Mouse (Mus musculus) limb, embryonic 15.5 days (tissue): ENCODE data around the gene Aco2. TPM values are rescaled to one million over a fixed set of nuclear protein-coding genes. Genes with fewer than 3 reads are reported as not detected.

Experiments used
- ATAC-seq: fragments of 200-750 bp; cut with Nextera tagmentation; 2 replicates; pipeline ENCODE4 v1.8.0; 2017; ENCODE audit warnings: low read depth, moderate TSS enrichment; ENCODE audit not compliant: insufficient number of reproducible peaks, low FRiP score, low TSS enrichment
- H3K27ac ChIP-seq: fragments of 300-500 bp; sonication (generic); 2 replicates; pipeline ENCODE4 v1.5.1; 2015; ENCODE audit warnings: moderate library complexity, mild to moderate bottlenecking, inconsistent platforms
- H3K27me3 ChIP-seq: fragments of 300-500 bp; sonication (generic); 2 replicates; pipeline ENCODE4 v1.6.1; 2015; ENCODE audit warnings: inconsistent platforms
- H3K36me3 ChIP-seq: fragments of 300-500 bp; sonication (generic); 2 replicates; pipeline ENCODE4 v1.6.1; 2015; ENCODE audit warnings: inconsistent platforms
- H3K4me1 ChIP-seq: fragments of 300-500 bp; sonication (generic); 2 replicates; pipeline ENCODE4 v1.6.1; 2015; ENCODE audit warnings: inconsistent platforms
- H3K4me2 ChIP-seq: fragments of 300-500 bp; sonication (generic); 2 replicates; pipeline ENCODE4 v1.6.1; 2015; ENCODE audit warnings: mild to moderate bottlenecking, inconsistent platforms
- H3K4me3 ChIP-seq: fragments of 300-500 bp; sonication (generic); 2 replicates; pipeline ENCODE4 v1.5.1; 2015; ENCODE audit warnings: mild to moderate bottlenecking, inconsistent platforms
- H3K9ac ChIP-seq: fragments of 300-500 bp; sonication (generic); 2 replicates; pipeline ENCODE4 v1.6.1; 2015; ENCODE audit warnings: inconsistent platforms
- H3K9me3 ChIP-seq: fragments of 300-500 bp; sonication (generic); 2 replicates; pipeline ENCODE4 v1.6.1; 2016; ENCODE audit warnings: inconsistent platforms
- WGBS: fragments of 180-500 bp; shearing (Covaris S2); methylation state at CpG from one replicate; pipeline ENCODE4 v1.1.7; 2015; 5-methylcytosine and 5-hydroxymethylcytosine counted together
- polyA plus RNA-seq: library from polyadenylated mRNA; unstranded; fragments of >200 nt; fragmentation: Nextera tagmentation; extraction: Ambion mirVana; gene quantifications from 2 replicates; pipeline ENCODE4 v1.2.1, GENCODE M21; 2015

Aco2 gene
- polyA plus RNA-seq, 1 experiment from 2014 or later = 144 TPM

GRCm38 (mm10) chr15:81932951-81933470, 60.9 kb downstream of the Aco2 start:
- ATAC-seq = no peak
- H3K27me3 ChIP-seq = no peaks in the 10 kb centered on the region
- H3K4me2 ChIP-seq = no peak overlapping the region
- H3K4me3 ChIP-seq = no peak overlapping the region
- no peaks in the 10 kb centered on the region for H3K9me3 ChIP-seq
- WGBS = 42% methylated on average over 12 of the region's 12 CpGs
- H3K9ac ChIP-seq = no peak overlapping the region
- no peak overlapping the region for H3K27ac ChIP-seq
- H3K36me3 ChIP-seq = no peaks in the 10 kb centered on the region
- peaks cover 22% of the 10 kb centered on the region for H3K4me1 ChIP-seq

DNA sequence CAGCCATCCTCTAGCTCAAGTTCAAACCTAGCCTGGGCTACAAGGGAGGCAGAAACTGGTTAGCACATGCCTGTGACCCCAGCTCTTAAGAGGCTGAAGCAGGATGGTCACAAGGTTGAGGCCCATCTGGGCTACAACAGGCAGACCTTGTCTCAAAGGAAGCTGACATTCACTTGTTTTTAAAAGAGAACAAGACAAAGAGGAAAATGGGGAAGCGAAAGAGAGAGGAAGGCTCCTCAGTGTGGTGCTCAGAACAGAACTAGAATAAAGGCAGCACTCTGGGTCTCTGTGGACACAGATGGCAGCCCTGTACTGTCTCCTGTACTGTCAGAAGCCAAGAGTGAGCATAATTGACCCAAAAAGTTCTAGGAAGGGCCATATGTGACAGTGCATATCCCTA, 61.9 kb downstream of the Aco2 start:
- Histone ChIP-seq H3K9ac (no peak overlapping the region), H3K4me3 (no peak overlapping the region), H3K4me2 (no peak overlapping the region), H3K27me3 (no peaks in the 10 kb centered on the region), H3K36me3 (no peaks in the 10 kb centered on the region), H3K27ac (no peak overlapping the region), H3K4me1 (peaks cover 24% of the 10 kb centered on the region), H3K9me3 (no peaks in the 10 kb centered on the region)
- ATAC-seq = no peak
- 96% methylated on average over 1 of the region's 1 CpGs for WGBS

GRCm38 (mm10) chr15:81935869-81936637, 63.9 kb downstream of the Aco2 start:
- peaks cover 24% of the 10 kb centered on the region for H3K4me1 ChIP-seq
- WGBS = 51% methylated on average over 7 of the region's 7 CpGs
- peak overlapping the region; percentile 82 for H3K4me2 ChIP-seq
- ATAC-seq = peak; percentile 31; the same call in 1 of the 2 replicates
- no peaks in the 10 kb centered on the region for H3K9me3 ChIP-seq
- 0 out of 2 replicates have a peak overlapping the region, but pooled peaks have one; percentile 1 for H3K9ac ChIP-seq
- H3K27ac ChIP-seq = peak overlapping the region; percentile 69
- H3K36me3 ChIP-seq = no peaks in the 10 kb centered on the region
- H3K4me3 ChIP-seq = peak overlapping the region; percentile 47
- no peaks in the 10 kb centered on the region for H3K27me3 ChIP-seq

DNA sequence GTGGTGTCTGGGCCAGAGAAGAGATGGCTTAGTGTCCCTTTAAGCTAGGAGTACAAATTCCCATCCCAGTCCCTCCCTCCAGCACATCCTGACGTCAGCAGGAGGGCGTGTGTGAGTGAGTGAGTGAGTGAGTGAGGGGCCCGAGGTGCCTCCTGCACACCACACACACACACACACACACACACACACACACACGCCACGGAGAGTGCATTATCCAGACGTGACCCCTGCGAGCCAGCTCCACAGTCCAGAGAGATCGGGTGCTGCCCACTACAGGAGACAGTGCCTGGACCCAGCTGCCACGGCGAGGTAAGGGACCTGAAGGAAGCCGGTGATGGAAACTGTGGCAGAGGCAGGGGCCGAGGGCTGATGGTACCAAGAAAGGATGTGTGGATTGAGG, 64.6 kb downstream of the Aco2 start, which contains the start of gene Csdc2:
Csdc2 (plus strand) TSS at position 81 of the 400 bp plus-strand sequence.
- 1% methylated on average over 12 of the region's 12 CpGs for WGBS

DNA sequence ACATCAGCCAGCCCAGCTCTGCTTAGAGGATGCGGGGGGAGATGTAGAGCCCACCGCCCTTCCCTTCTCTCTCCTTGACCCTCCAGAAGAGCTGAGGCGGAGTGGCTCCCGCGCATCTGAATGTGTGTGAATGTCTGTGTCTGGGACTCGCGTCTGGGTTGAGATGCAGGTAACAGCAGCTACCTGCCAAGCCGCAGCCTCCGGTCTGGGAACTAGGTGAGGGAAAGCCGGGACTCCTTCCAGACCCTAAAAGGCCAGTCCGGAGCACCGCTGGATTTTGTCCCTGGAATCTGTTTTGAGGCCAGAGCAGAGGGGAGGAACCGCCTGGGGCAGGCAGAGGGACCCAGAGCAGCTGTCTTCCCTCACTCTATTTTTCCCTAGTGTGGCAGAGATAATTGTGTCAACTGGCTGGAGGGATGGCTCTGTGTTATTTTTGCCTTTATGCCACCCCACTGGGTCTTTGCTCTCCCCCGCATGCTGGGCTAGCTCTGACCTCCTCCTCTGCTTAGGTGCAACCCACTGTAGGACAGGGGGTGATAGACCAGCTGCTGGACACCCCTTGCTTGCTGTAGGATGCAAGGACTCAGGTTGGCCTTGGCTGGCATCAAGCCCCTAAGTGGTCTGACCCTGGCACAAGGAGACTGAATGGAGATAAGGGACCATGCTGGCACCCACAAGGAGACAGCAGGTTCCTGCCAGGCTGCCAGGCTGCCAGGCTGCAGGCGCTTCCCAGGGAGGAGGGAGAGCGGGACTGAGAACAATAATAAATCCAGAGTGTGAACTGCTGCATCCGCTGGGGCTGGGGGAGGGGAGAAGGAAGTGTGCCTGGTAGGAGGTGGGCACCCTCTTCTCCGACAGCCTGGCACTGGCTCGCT, 65.2 kb downstream of the Aco2 start:
- peak overlapping the region; percentile 82 for H3K4me2 ChIP-seq
- ATAC-seq = no peak
- peaks cover 24% of the 10 kb centered on the region for H3K4me1 ChIP-seq
- peak overlapping the region; percentile 69 for H3K27ac ChIP-seq
- H3K9me3 ChIP-seq = no peaks in the 10 kb centered on the region
- WGBS = 9% methylated on average over 19 of the region's 19 CpGs
- H3K9ac ChIP-seq = peak overlapping the region; percentile 39
- H3K36me3 ChIP-seq = no peaks in the 10 kb centered on the region
- H3K27me3 ChIP-seq = no peaks in the 10 kb centered on the region
- H3K4me3 ChIP-seq = peak overlapping the region; percentile 47

More for the DNA sequence above, 64.6 kb downstream of the Aco2 start, which contains the start of gene Csdc2:
- Histone ChIP-seq H3K36me3 (no peaks in the 10 kb centered on the region), H3K4me2 (peak within 1 kb of the TSS; percentile 82), H3K27me3 (no peaks in the 10 kb centered on the region), H3K27ac (peak within 1 kb of the TSS; percentile 69), H3K4me1 (peaks cover 24% of the 10 kb centered on the region), H3K4me3 (peak within 1 kb of the TSS; percentile 47), H3K9ac (peak within 1 kb of the TSS; percentile 39), H3K9me3 (no peaks in the 10 kb centered on the region)
- peak; percentile 66 for ATAC-seq

- ATAC-seq = no peak
- H3K9ac ChIP-seq = no peak overlapping the region
- H3K27ac ChIP-seq = no peak overlapping the region
- H3K4me2 ChIP-seq = no peak overlapping the region
- H3K4me1 ChIP-seq = peaks cover 27% of the 10 kb centered on the region
- H3K36me3 ChIP-seq = no peaks in the 10 kb centered on the region
- H3K4me3 ChIP-seq = no peak overlapping the region
- no peaks in the 10 kb centered on the region for H3K27me3 ChIP-seq
- WGBS = 41% methylated on average over 2 of the region's 2 CpGs
- no peaks in the 10 kb centered on the region for H3K9me3 ChIP-seq
Observed at GRCm38 (mm10) chr15:81938246-81938645, 66.1 kb downstream of the Aco2 start.

DNA sequence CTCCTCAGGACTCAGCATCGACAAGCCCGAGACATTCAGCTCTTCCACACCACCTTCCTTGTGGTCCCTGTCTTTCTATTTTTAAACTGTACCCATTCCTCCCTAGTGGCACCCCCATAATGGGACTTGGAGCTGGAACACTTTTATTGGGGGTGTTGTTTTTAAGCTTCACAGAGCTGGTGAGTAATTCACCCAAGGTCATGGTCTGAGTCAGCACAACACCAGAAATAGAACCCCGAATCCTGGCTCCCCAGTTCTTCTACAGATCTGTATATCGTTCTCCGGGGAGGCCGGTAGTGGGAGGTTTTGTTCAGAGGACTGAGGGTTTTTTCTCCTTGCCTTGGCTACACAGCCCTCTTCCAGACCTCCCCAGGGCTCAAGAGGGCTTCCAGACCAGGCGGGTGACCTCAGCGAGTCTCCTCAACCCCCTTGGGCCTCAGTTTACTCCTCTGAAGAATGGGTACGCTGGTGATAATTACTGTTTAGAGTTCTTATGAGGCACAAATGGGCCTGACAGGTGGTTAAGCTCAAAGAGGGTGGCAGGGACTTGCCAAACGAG, 67.1 kb downstream of the Aco2 start:
- Histone ChIP-seq H3K9me3 (no peaks in the 10 kb centered on the region), H3K9ac (no peak overlapping the region), H3K4me1 (peaks cover 28% of the 10 kb centered on the region), H3K27ac (no peak overlapping the region), H3K27me3 (no peaks in the 10 kb centered on the region), H3K4me3 (no peak overlapping the region), H3K4me2 (no peak overlapping the region), H3K36me3 (no peaks in the 10 kb centered on the region)
- 82% methylated on average over 10 of the region's 10 CpGs for WGBS
- no peak for ATAC-seq

DNA sequence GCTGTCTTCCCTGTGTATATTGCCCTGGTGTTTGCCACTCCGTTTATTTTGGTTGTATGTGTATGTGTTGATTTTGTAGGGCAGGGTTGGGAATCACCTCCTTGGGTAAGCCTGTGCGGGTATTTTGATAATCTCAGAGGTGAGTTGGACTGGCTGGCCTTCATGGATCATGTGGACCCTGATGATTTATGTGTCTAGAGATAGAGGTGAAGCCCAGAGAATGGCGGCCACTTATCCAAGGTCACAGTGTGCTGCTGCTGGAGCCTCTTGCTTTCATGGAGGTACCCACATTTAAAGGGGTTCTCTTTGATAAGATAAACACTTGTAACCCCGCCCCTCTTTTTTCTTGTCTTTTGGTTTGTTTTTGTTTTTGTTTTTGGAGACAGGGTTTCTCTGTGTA, 67.7 kb downstream of the Aco2 start:
- ATAC-seq = no peak

GRCm38 (mm10) chr15:81940219-81940618, 68.1 kb downstream of the Aco2 start:
- ATAC-seq = no peak
- 85% methylated on average over 5 of the region's 5 CpGs for WGBS
- H3K4me2 ChIP-seq = no peak overlapping the region
- peaks cover 28% of the 10 kb centered on the region for H3K4me1 ChIP-seq
- no peak overlapping the region for H3K4me3 ChIP-seq
- no peaks in the 10 kb centered on the region for H3K36me3 ChIP-seq
- no peaks in the 10 kb centered on the region for H3K9me3 ChIP-seq
- no peak overlapping the region for H3K27ac ChIP-seq
- no peak overlapping the region for H3K9ac ChIP-seq
- H3K27me3 ChIP-seq = no peaks in the 10 kb centered on the region

More for the DNA sequence above, 67.7 kb downstream of the Aco2 start:
- Histone ChIP-seq H3K9ac (no peak overlapping the region), H3K27ac (no peak overlapping the region), H3K27me3 (no peaks in the 10 kb centered on the region), H3K36me3 (no peaks in the 10 kb centered on the region), H3K4me3 (no peak overlapping the region), H3K4me1 (peaks cover 28% of the 10 kb centered on the region), H3K4me2 (no peak overlapping the region), H3K9me3 (no peaks in the 10 kb centered on the region)
- whole genome bisulfite sequencing = 91% methylated on average over 4 of the region's 4 CpGs

DNA sequence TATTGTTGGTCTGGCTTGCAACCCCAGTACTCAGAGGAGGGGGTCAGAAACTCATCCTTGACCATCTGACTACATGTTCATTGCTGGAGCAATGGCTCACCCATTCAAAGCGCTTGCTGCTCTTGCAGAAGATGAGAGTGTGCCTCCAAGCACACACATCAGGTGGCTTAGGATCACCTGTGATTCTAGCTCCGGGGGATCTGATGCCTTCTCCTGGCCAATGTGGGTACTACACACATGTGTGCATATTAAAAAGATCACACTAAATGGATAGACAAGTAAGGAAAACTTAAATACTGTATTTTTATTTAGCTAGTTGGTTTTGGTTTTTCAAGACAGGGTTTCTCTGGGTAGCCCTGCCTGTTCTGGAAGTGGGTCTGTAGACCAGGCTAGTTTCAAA, 68.9 kb downstream of the Aco2 start:
- no peaks in the 10 kb centered on the region for H3K36me3 ChIP-seq
- no peak overlapping the region for H3K4me2 ChIP-seq
- peaks cover 30% of the 10 kb centered on the region for H3K4me1 ChIP-seq
- WGBS = 92% methylated on average over 2 of the region's 2 CpGs
- no peak overlapping the region for H3K27ac ChIP-seq
- H3K9me3 ChIP-seq = no peaks in the 10 kb centered on the region
- no peak overlapping the region for H3K9ac ChIP-seq
- no peak overlapping the region for H3K4me3 ChIP-seq
- ATAC-seq = no peak
- no peaks in the 10 kb centered on the region for H3K27me3 ChIP-seq

DNA sequence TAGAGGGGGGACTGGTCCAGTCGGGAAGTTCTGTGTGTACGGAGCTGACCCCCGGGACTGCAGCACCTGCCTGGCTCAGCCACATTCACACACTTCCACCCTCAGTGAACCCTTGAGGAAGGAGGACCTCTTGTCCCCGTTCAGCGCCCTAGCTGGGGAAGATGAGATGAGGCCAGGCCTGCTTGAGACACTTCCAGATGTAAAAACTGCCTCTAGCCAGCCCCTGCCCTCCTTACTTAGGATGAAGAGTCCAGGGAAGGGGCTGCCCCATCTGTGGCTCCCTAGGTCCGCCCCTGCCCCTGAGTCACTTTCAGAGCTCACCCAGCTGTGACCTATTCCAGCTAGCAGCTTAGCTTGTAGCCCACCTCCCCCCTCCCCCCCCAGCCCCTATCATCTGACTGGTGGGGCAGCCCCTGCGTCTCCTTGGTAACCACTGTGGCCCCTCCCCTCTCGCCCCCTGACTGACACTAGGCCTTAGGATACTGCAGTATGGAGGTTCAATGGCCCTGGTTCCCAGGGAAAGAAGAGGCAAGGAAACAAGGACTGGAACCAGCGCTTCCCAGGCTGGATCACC, 71.2 kb downstream of the Aco2 start:
- 15% methylated on average over 9 of the region's 9 CpGs for WGBS
- H3K4me2 ChIP-seq = no peak overlapping the region
- ATAC-seq = no peak
- H3K27me3 ChIP-seq = no peaks in the 10 kb centered on the region
- H3K27ac ChIP-seq = no peak overlapping the region
- no peak overlapping the region for H3K4me3 ChIP-seq
- peaks cover 10% of the 10 kb centered on the region; the same call in 1 of the 2 replicates for H3K4me1 ChIP-seq
- no peaks in the 10 kb centered on the region for H3K9me3 ChIP-seq
- no peak overlapping the region for H3K9ac ChIP-seq
- 0 out of 2 replicates have a peak, but pooled peaks cover 3% of the 10 kb centered on the region for H3K36me3 ChIP-seq
